27 mouse cellular contexts compared by ENCODE assay signal in the genomic region with DNA sequence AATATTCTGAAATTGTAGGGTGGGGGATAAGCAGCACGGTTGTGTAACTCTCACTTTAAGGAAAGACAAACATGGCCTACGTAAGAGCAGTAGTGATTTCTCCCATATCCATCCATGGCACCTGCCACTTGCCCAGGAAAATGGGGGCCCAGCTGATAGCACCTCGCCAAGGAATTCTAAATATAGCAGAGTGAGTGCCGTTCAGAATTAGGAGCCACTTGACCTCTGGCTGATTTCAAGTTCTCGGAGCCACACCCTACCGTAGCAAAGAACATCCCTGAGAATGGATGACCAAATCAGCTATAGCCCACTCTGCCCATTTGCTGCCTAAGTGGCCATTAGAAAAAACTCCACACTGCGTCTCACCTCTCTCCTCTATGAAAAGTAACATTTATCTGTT.
A peak's percentile ranks its signal among the peaks of the same experiment; 100 is the strongest.
DNase-seq lines count a peak whose midpoint lies in the region; ATAC-seq and TF ChIP-seq lines count a peak whose summit lies in the region.
"Had no signal": no experiment of that assay in that cellular context is flagged by ENCODE, and none has a peak within 500 bp of the region (broad histone marks: within the 10 kb centered on the region; RNA-seq: fewer than 3 reads in every experiment).

No protein-coding gene starts in this region.

- WGBS in lung, postnatal 0 days: 47% methylated on average over 7 of the region's 7 CpGs
- 39% methylated on average over 7 of the region's 7 CpGs for WGBS in heart, embryonic 12.5 days
- 91% methylated on average over 7 of the region's 7 CpGs for WGBS in midbrain, embryonic 11.5 days

- H3K4me1 ChIP-seq in lung, postnatal 0 days (ENCODE audit: insufficient read depth, low read depth, low read length): no peaks in the 10 kb centered on the region
- peaks cover 9% of the 10 kb centered on the region; the same call in 1 of the 2 replicates for H3K4me1 ChIP-seq in heart, embryonic 12.5 days (replicated peaks)
- H3K4me1 ChIP-seq in midbrain, embryonic 11.5 days (ENCODE audit: control insufficient read depth, insufficient read depth, low read length): no peaks in the 10 kb centered on the region
- H3K4me1 ChIP-seq: forebrain, embryonic 13.5 days; hindbrain, embryonic 13.5 days; liver, embryonic 12.5 days; midbrain, embryonic 15.5 days; neural tube, embryonic 15.5 days had no signal

- DNase-seq in gastrocnemius, adult 2 months: peak; percentile 45
- DNase-seq in gastrocnemius, postnatal 10 days: no peak
- DNase-seq in lung, adult 18-20 months: peak; percentile 41 to 68
- no peak for DNase-seq in lung, postnatal 0 days (ENCODE audit: low spot score)
- DNase-seq in heart, postnatal 10 days: peak; percentile 62 to 68
- no peak for DNase-seq in midbrain, embryonic 11.5 days (ENCODE audit: low spot score, missing footprints)
- DNase-seq: adrenal gland, adult 8-10 months; cerebellum, adult 9-10 months; cerebellum, postnatal 36 days; gastrocnemius, postnatal 25 days; kidney, adult 8-10 months; kidney, postnatal 10 days; layer of hippocampus, postnatal 36 days; left cerebral cortex, postnatal 4 days; liver, postnatal 0 days; retina, postnatal 1 day; right cerebral cortex, postnatal 14 days; thymus, postnatal 4 days had no signal

- H3K9ac ChIP-seq in lung, postnatal 0 days (replicated peaks; ENCODE audit: low read depth): no peak overlapping the region
- H3K9ac ChIP-seq in heart, embryonic 12.5 days: no peak overlapping the region
- no peak overlapping the region for H3K9ac ChIP-seq in midbrain, embryonic 11.5 days (ENCODE audit: low read length)
- H3K9ac ChIP-seq: forebrain, embryonic 13.5 days; heart, embryonic 15.5 days; hindbrain, embryonic 13.5 days; liver, embryonic 12.5 days; liver, postnatal 0 days; midbrain, embryonic 15.5 days; neural tube, embryonic 15.5 days had no signal

- TF ChIP-seq CTCF in gastrocnemius, adult 2 months (IDR thresholded peaks at IDR 0.05): no peak
- TF ChIP-seq CTCF in lung, postnatal 0 days (IDR thresholded peaks at IDR 0.05): no peak

- peak overlapping the region; percentile 81 for H3K27ac ChIP-seq in gastrocnemius, adult 2 months
- H3K27ac ChIP-seq in lung, postnatal 0 days (ENCODE audit: low read length): no peak overlapping the region
- H3K27ac ChIP-seq in heart, embryonic 12.5 days (ENCODE audit: poor library complexity, severe bottlenecking): no peak overlapping the region
- H3K27ac ChIP-seq in midbrain, embryonic 11.5 days (ENCODE audit: low read depth, low read length): no peak overlapping the region
- H3K27ac ChIP-seq: forebrain, embryonic 13.5 days; heart, embryonic 15.5 days; hindbrain, embryonic 13.5 days; liver, embryonic 12.5 days; midbrain, embryonic 15.5 days; neural tube, embryonic 15.5 days had no signal

- H3K4me2 ChIP-seq in lung, postnatal 0 days (replicated peaks; ENCODE audit: low read depth, low read length): no peak overlapping the region
- H3K4me2 ChIP-seq in heart, embryonic 12.5 days: peak overlapping the region; percentile 41; the same call in 1 of the 2 replicates
- no peak overlapping the region for H3K4me2 ChIP-seq in midbrain, embryonic 11.5 days
- H3K4me2 ChIP-seq: forebrain, embryonic 13.5 days; heart, embryonic 15.5 days; hindbrain, embryonic 13.5 days; liver, embryonic 12.5 days; midbrain, embryonic 15.5 days; neural tube, embryonic 15.5 days had no signal

- no peak for TF ChIP-seq EP300 in lung, postnatal 0 days (IDR thresholded peaks at IDR 0.05)

- H3K4me3 ChIP-seq in gastrocnemius, adult 2 months: no peak overlapping the region
- no peak overlapping the region for H3K4me3 ChIP-seq in lung, postnatal 0 days (ENCODE audit: low read depth, low read length)
- H3K4me3 ChIP-seq in heart, embryonic 12.5 days: no peak overlapping the region
- H3K4me3 ChIP-seq in midbrain, embryonic 11.5 days (ENCODE audit: low read depth, low read length): no peak overlapping the region
- H3K4me3 ChIP-seq: forebrain, embryonic 13.5 days; heart, embryonic 15.5 days; hindbrain, embryonic 13.5 days; liver, embryonic 12.5 days; midbrain, embryonic 15.5 days; neural tube, embryonic 15.5 days had no signal

- intact Hi-C loops in gastrocnemius, adult 2 months (cut with DNase I): no loop called here
- intact Hi-C loops in heart, postnatal 10 days (cut with DNase I): no loop called here

- ATAC-seq in lung, postnatal 0 days: no peak
- ATAC-seq in heart, embryonic 12.5 days (ENCODE audit: insufficient number of reproducible peaks, low FRiP score): no peak
- no peak for ATAC-seq in midbrain, embryonic 11.5 days (ENCODE audit: low FRiP score)
- ATAC-seq: forebrain, embryonic 13.5 days; intestine, embryonic 16.5 days; liver, embryonic 12.5 days; liver, postnatal 0 days; midbrain, embryonic 15.5 days had no signal

- H3K9me3 ChIP-seq in lung, postnatal 0 days (ENCODE audit: low read length): no peaks in the 10 kb centered on the region
- H3K9me3 ChIP-seq in heart, embryonic 12.5 days (replicated peaks): no peaks in the 10 kb centered on the region
- H3K9me3 ChIP-seq in midbrain, embryonic 11.5 days (ENCODE audit: control insufficient read depth, low read length): no peaks in the 10 kb centered on the region
- H3K9me3 ChIP-seq: forebrain, embryonic 13.5 days; G1E; heart, embryonic 15.5 days; hindbrain, embryonic 13.5 days; liver, embryonic 12.5 days; midbrain, embryonic 15.5 days; neural tube, embryonic 15.5 days had no signal

- no peaks in the 10 kb centered on the region for H3K27me3 ChIP-seq in lung, postnatal 0 days (replicated peaks; ENCODE audit: insufficient read depth, low read length)
- H3K27me3 ChIP-seq in heart, embryonic 12.5 days (replicated peaks): no peaks in the 10 kb centered on the region
- H3K27me3 ChIP-seq in midbrain, embryonic 11.5 days (ENCODE audit: control insufficient read depth, insufficient read depth, low read length): no peaks in the 10 kb centered on the region
- H3K27me3 ChIP-seq: forebrain, embryonic 13.5 days; heart, embryonic 15.5 days; hindbrain, embryonic 13.5 days; liver, embryonic 12.5 days; midbrain, embryonic 15.5 days; neural tube, embryonic 15.5 days had no signal

- no peaks in the 10 kb centered on the region for H3K36me3 ChIP-seq in lung, postnatal 0 days (ENCODE audit: insufficient read depth, low read length)
- H3K36me3 ChIP-seq in heart, embryonic 12.5 days: no peaks in the 10 kb centered on the region
- H3K36me3 ChIP-seq in midbrain, embryonic 11.5 days (ENCODE audit: control insufficient read depth, insufficient read depth, low read length): no peaks in the 10 kb centered on the region
- H3K36me3 ChIP-seq: G1E; heart, embryonic 15.5 days; hindbrain, embryonic 13.5 days; liver, embryonic 12.5 days; midbrain, embryonic 15.5 days; neural tube, embryonic 15.5 days had no signal

Comparison
In these comparisons a context has a peak if more than half of its experiments do, and no peak if none do; other contexts are left out.
1. DNase-seq: peak in gastrocnemius, adult 2 months (single experiment), lung, adult 18-20 months (2 of 2) and heart, postnatal 10 days (2 of 2); none in gastrocnemius, postnatal 10 days (single experiment), lung, postnatal 0 days (single experiment) and midbrain, embryonic 11.5 days (single experiment).